Mouse (Mus musculus): ENCODE data around the gene Cdc16.

Gene Cdc16

DNA sequence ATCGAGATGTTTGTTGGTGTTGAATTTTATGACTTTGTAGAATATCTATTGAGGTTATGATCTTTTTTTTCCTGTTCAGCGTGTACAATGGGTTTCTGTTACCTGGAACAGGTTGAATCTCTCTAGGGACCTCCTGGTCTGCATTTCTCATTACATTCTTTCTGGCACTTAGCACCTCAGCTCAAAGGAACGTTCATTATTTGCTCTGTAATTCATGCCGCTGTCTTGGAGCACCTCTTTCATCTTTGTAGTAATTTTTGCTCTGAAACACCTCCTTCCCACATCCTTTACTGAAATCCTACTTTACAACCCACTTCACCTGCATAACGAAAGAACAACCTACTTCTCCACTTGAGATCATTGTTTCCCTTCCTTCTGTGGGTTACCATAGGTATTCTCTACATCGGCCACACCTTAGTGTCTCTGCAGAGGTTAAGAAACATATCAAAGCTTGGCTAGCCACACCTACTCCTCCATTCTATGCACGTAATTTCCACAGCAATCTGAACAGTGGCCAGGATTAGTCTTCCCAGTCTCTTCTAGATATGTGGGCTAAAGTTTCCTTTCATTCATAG, 71.2 kb downstream of the Cdc16 start:
- no peak for DNase-seq (ENCODE audit: low spot score)

Data from urinary bladder, postnatal 14 days (tissue).